Mouse (Mus musculus): ENCODE data around the gene Kiss1. TPM values are rescaled to one million over a fixed set of nuclear protein-coding genes. Genes with fewer than 3 reads are reported as not detected.

The Kiss1 gene
- total RNA-seq (2021) = not detected
- long read RNA-seq, experiment 1 = 0 reads
- long read RNA-seq, experiment 2 = 0 reads

GRCm38 (mm10) chr1:133321267-133321925 is at the start of gene Kiss1:
Kiss1 (plus strand) TSS chr1:133321875.
- DNase-seq = no peak
- intact Hi-C loops (cut with DNase I) = no loop called here

GRCm38 (mm10) chr1:133274163-133274562 is 47.5 kb upstream of the Kiss1 start:
- intact Hi-C loops (cut with DNase I) = no loop called here
- DNase-seq = no peak

GRCm38 (mm10) chr1:133276983-133277382 is 44.7 kb upstream of the Kiss1 start:
- intact Hi-C loops (cut with DNase I) = no loop called here

GRCm38 (mm10) chr1:133278539-133278938 is 43.1 kb upstream of the Kiss1 start:
- no peak for DNase-seq
- intact Hi-C loops (cut with DNase I) = no loop called here

More at GRCm38 (mm10) chr1:133276983-133277382, 44.7 kb upstream of the Kiss1 start:
- no peak for DNase-seq

GRCm38 (mm10) chr1:133278946-133279631 is 42.6 kb upstream of the Kiss1 start:
- intact Hi-C loops (cut with DNase I) = no loop called here
- no peak for DNase-seq

- intact Hi-C loops (cut with DNase I) = no loop called here
- no peak for DNase-seq
These were observed 42.0 kb upstream of the Kiss1 start for GRCm38 (mm10) chr1:133279632-133280093.

- no peak for DNase-seq
- intact Hi-C loops (cut with DNase I) = no loop called here
These were observed 41.1 kb upstream of the Kiss1 start for GRCm38 (mm10) chr1:133280537-133280936.

- no peak for DNase-seq
- intact Hi-C loops (cut with DNase I) = no loop called here
These were observed 35.8 kb upstream of the Kiss1 start for GRCm38 (mm10) chr1:133285907-133286306.

DNA sequence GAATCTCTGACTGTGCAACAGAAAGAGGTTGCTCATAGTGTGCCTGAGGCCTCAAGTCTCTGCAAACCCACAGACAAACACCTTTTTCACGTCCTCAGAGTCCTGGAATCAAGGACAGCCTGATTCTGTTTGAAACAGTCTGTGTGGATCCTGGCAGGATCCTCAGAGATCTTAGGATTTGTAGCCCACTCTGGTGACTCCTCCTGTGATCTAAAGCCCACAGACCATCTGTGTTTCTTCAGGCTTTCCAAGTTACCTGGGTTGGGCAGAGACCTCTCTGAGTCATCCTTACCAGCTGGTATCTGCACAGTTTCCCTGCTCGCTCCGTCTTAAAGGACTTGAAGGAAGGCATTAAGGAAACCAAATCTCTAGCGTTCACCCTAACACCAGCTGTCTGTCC is 34.6 kb upstream of the Kiss1 start:
- intact Hi-C loops (cut with DNase I) = no loop called here
- DNase-seq = no peak

GRCm38 (mm10) chr1:133287880-133288279 is 33.8 kb upstream of the Kiss1 start:
- no peak for DNase-seq
- intact Hi-C loops (cut with DNase I) = no loop called here

GRCm38 (mm10) chr1:133291888-133292287 is 29.8 kb upstream of the Kiss1 start:
- no peak for DNase-seq
- intact Hi-C loops (cut with DNase I) = no loop called here

- intact Hi-C loops (cut with DNase I) = no loop called here
- no peak for DNase-seq
These were observed 29.1 kb upstream of the Kiss1 start for GRCm38 (mm10) chr1:133292608-133293007.

GRCm38 (mm10) chr1:133296376-133296775 is 25.3 kb upstream of the Kiss1 start:
- intact Hi-C loops (cut with DNase I) = no loop called here
- peak in 1 of 2 experiments; percentile 38 for DNase-seq

DNA sequence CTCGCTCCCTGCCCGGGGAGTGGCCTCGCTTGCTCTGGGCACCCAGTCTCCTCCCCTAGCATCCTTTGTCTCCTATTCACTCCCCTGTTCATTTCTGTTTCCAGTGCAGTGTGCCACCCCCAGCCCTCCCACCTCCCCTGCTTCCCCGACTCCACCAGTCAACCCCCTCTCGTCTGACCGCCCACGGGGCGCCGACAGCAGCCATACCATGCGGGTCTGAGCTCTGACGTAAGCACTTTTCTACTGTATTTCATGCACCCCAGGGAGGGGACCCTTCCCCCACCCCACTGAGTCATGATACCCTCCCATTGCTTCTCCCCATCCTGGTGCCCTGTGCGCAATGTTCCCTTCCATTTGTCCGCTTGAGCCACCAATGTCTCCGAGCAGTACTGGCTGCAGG is 22.9 kb upstream of the Kiss1 start:
- intact Hi-C loops (cut with DNase I) = no loop called here

DNA sequence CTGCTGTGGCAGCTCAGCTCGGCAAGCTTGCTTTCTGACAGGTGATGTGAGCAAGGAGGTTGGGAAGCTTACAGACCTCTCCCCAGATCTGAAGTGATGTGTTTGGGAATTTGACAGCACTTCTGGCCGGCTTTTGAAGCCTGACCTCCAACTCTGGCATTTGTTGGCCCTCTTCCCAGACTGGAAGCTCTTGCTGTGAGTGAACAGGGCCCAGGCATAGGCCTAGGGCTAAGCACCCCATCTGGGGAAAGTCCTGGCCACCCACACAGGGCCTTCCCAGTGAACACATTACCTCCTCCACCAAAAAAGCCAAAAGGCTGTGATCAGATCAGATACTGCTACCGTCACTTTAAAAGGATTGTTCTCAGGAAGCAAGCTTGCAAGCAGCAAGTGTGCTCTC is 19.1 kb upstream of the Kiss1 start:
- peak in 1 of 2 experiments; percentile 42 for DNase-seq
- intact Hi-C loops (cut with DNase I) = loop anchor here (10.0 kb wide), 1 partner anchor 258 kb away; the partner anchor contains the start of gene Pik3c2b

More for the DNA sequence above, 22.9 kb upstream of the Kiss1 start:
- DNase-seq = no peak

GRCm38 (mm10) chr1:133306842-133307241 is 14.8 kb upstream of the Kiss1 start:
- DNase-seq = peak; percentile 73 to 81
- intact Hi-C loops (cut with DNase I) = loop anchor here (1.0 to 10.0 kb wide), 3 partner anchors 126 to 262 kb away; partner anchors contain the start of gene Pik3c2b

DNA sequence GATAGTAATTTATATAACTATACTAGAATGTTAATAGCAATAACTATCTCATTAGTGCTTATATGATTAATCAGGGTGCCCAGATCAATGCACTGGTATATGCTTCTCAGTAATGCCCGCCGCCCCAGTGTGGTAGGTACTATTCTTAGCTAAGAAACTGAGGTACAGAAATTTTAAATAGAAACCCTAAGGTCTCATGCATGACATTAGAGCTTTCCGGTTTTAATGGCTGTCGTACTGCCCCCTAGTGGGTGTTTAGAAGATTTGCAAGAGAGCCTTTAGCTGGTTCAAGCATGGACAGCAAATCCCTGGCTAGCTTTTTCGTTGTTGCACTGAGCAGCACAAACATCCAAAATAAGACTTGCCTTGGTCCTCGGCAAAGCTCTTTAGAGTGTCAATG is 14.4 kb upstream of the Kiss1 start:
- intact Hi-C loops (cut with DNase I) = loop anchor here (1.0 to 10.0 kb wide), 3 partner anchors 126 to 263 kb away; partner anchors contain the start of gene Pik3c2b

DNA sequence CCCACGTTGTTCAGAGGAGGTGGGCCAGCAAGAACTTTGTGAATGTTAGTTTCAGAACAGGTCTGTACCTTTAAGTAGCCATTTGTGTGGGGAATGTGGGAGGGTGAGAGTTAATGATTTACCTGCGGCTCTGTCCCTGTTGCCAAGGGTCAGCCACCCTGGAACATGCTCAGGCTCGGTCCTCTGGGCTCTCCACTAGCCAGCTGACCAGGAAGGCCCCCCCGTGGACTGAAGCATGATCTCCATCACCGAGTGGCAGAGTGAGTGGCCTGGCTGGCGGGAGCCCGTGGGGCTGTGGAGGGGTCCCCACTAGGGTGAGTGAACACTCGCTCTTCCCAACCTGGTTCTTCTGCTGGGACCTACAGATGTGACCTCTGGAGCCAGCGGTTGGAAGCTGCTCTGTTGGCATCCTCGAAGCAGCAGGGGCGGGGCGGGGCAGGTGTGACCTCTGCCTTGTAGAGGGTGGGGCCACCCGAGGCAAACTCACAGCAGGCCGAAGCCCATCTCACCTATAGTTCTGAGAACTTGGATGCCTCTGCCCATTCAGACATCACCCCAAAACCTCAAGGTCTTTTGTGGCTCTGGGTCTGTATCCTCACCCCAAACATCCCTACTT is 11.9 kb upstream of the Kiss1 start, which contains the start of gene Golt1a:
Gene Golt1a, plus strand, starts transcription at position 149 of the 616 bp plus-strand sequence.
- intact Hi-C loops (cut with DNase I) = loop anchor here (10.0 kb wide), 1 partner anchor 265 kb away; the partner anchor contains the start of gene Pik3c2b
- DNase-seq = no peak

More for the DNA sequence above, 14.4 kb upstream of the Kiss1 start:
- no peak for DNase-seq

DNA sequence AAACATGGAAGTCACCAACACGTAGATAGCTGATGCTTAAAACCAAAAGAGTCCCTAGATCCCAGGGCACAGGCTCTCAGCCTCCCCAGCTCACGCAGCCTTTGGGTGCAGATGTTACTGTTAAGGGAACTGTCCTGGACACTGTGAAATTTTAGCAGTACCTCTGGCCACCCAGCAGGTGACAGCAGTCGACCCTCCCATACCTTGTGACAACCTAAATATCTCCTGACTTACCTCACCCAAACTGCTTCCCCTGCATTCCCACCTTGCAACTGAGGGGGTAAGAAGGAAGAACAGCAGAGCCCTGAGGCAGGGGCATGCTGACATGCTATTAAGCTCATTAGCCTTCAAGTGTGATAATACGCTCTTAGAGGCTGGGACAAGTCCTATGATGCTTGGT is 10.4 kb upstream of the Kiss1 start:
- DNase-seq = no peak
- intact Hi-C loops (cut with DNase I) = no loop called here

DNA sequence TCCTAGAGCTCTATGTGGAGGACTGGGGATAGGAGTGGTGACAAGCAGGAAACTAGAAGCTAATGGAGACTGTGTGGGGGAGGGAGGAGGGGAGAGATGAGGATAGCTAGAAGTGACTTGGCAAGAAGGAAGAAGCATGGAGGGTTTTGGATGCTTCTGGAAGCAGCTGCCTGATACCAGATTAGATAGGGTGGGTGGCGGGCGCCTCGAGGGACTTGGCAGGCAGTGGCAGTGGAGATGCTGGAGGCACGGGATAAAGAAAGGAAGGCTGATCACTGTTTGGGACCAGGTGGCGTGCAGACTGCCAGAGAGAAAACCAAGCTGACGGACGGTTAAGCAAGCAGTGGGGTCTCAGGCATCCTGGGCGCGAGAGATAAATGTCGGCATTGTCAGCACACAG is 9.7 kb upstream of the Kiss1 start:
- no peak for DNase-seq
- intact Hi-C loops (cut with DNase I) = no loop called here

DNA sequence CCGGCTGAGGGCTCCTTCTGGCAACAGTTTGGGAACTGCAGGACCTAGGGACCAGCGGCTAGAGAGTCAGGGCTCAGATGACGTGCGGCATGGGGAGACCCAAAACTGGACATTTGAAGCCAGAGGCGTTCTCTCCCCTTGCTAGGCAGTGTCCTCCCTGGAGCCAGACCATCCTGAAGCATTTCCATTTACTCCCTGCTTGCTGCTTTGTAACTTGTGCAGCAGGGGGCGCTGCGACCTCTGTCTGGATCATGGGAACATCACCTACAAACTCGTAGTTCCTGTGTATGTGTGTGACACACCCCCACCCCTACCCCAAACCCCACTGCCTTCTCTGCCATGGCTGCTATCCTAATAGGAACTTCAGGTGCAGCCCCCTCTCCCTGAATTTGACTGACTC is 7.3 kb upstream of the Kiss1 start:
- intact Hi-C loops (cut with DNase I) = loop anchor here (2.0 kb wide), 2 partner anchors 38 to 296 kb away; partner anchors contain the start of gene Snrpe
- peak; percentile 40 to 45 for DNase-seq

Data from gastrocnemius, postnatal 36 days (tissue).